Mouse (Mus musculus): ENCODE results near the gene Ctag2. TPM values are rescaled to one million over a fixed set of nuclear protein-coding genes. Genes with fewer than 3 reads are reported as not detected.

Gene Ctag2
- not detected for total RNA-seq (2023)

GRCm38 (mm10) chrX:65047344-65047743 is at the start of gene Ctag2:
Gene Ctag2 (plus strand): TSS chrX:65047644.

Measured in T-cell, adult 66 days (primary cell).